Mouse (Mus musculus) forebrain, embryonic 11.5 days (tissue): Measurements from ENCODE around the gene Ddb2. TPM values are rescaled to one million over a fixed set of nuclear protein-coding genes. Genes with fewer than 3 reads are reported as not detected.
"Not testable (repeated sequence)": the region's sequence is repeated elsewhere in the genome, so short reads cannot be mapped to it uniquely, and the experiment has no call there.

Source experiments
- ATAC-seq: fragments of 200-750 bp; cut with Nextera tagmentation; replicated peaks from 2 replicates; pipeline ENCODE4 v1.8.0; 2017; ENCODE audit warnings: moderate TSS enrichment; ENCODE audit not compliant: low FRiP score
- DNase-seq: peaks from one replicate; pipeline ENCODE4 v3.0.0-alpha.2; 2017; ENCODE audit warnings: low spot score
- H3K27ac ChIP-seq: fragments of 300-500 bp; sonication (generic); 2 replicates; pipeline ENCODE4 v1.5.1; 2014; ENCODE audit warnings: low read depth, low read length
- H3K27me3 ChIP-seq: fragments of 300-500 bp; sonication (generic); 2 replicates; pipeline ENCODE4 v1.6.1; 2014; ENCODE audit warnings: mild to moderate bottlenecking, low read length, mixed read lengths; ENCODE audit not compliant: control insufficient read depth, insufficient read depth
- H3K36me3 ChIP-seq: fragments of 300-500 bp; sonication (generic); 2 replicates; pipeline ENCODE4 v1.6.1; 2014; ENCODE audit warnings: mild to moderate bottlenecking, low read length, moderate library complexity, mixed read lengths; ENCODE audit not compliant: control insufficient read depth, insufficient read depth
- H3K4me1 ChIP-seq: fragments of 300-500 bp; sonication (generic); replicated peaks from 2 replicates; pipeline ENCODE4 v1.6.1; 2014; ENCODE audit warnings: low read length, mixed read lengths; ENCODE audit not compliant: control insufficient read depth, insufficient read depth
- H3K4me2 ChIP-seq: fragments of 300-500 bp; sonication (generic); 2 replicates; pipeline ENCODE4 v1.6.1; 2014; ENCODE audit warnings: low read depth, mild to moderate bottlenecking, low read length, moderate library complexity, mixed read lengths; ENCODE audit not compliant: severe bottlenecking
- H3K4me3 ChIP-seq: fragments of 300-500 bp; sonication (generic); 2 replicates; pipeline ENCODE4 v1.5.1; 2014; ENCODE audit warnings: low read depth, low read length
- H3K9ac ChIP-seq: fragments of 300-500 bp; sonication (generic); 2 replicates; pipeline ENCODE4 v1.6.1; 2014; ENCODE audit warnings: low read length
- H3K9me3 ChIP-seq: fragments of 300-500 bp; sonication (generic); 2 replicates; pipeline ENCODE4 v1.6.1; 2016; ENCODE audit warnings: low read length, mixed read lengths; ENCODE audit not compliant: control insufficient read depth
- WGBS: fragments of 180-500 bp; shearing (Covaris S2); extraction: QIAGEN DNeasy Blood & Tissue Kit; methylation state at CpG from one replicate; pipeline ENCODE4 v1.1.7; 2014; 5-methylcytosine and 5-hydroxymethylcytosine counted together
- polyA plus RNA-seq: library from polyadenylated mRNA; unstranded; fragments of >200 nt; fragmentation: Nextera tagmentation; extraction: Ambion mirVana; gene quantifications from 2 replicates; pipeline ENCODE4 v1.2.1, GENCODE M21; 2014

The Ddb2 gene
- polyA plus RNA-seq, 1 experiment from 2014 or later: 9.9 TPM

DNA sequence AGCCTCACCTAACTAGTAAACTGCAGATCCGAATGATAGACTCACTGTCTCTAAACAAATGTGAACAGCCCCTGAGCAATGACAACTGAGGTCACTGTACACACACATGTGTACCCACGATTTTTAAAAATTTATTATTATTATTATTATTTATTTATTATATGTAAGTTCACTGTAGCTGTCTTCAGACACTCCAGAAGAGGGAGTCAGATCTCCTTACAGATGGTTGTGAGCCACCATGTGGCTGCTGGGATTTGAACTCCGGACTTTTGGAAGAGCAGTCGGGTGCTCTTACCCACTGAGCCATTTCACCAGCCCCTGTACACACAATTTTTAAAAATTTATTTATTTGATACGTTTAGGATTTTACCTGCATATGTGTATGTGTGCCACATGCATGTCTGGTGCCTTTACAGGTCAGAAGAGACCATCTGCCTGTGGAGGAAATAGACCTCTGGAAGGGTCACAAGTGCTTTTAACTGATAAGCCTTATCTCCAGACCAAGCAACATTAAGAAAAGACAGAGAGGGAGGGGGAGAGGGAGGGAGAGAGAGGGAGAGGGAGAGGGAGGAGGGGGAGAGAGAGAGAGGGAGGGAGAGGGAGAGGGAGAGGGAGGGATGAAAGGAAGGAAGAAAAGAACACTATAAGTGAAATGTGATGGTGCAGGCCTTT, 7.9 kb upstream of the Ddb2 start:
- no peak for ATAC-seq
- WGBS: 86% methylated on average over 5 of the region's 5 CpGs
- H3K27me3 ChIP-seq: no peaks in the 10 kb centered on the region

DNA sequence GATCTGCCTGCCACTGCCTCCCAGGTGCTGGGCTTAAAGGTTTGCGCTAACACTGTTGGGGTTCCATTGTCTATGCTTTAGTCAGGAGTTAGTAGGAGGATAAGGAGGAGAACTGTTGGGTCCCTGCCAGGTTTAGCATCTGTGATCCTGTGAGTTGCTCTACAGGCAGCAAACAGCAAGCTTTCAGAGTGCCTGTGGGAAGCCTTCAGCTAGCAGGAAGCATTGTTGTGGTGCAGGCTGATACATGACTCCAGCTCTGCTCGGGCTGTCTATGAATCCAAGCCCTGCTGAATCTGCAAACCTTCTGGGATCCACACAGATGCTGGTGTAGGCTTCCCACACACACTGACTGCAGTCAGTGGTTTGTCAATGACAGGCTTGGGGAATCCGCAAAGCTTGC, 6.6 kb upstream of the Ddb2 start:
- DNase-seq (no peak), ATAC-seq (no peak)
- no peaks in the 10 kb centered on the region for H3K36me3 ChIP-seq
- H3K4me2 ChIP-seq: no peak overlapping the region
- no peaks in the 10 kb centered on the region for H3K27me3 ChIP-seq
- no peak overlapping the region for H3K4me3 ChIP-seq
- H3K9me3 ChIP-seq: no peaks in the 10 kb centered on the region
- WGBS: 62% methylated on average over 3 of the region's 3 CpGs
- H3K27ac ChIP-seq: no peak overlapping the region
- no peak overlapping the region for H3K9ac ChIP-seq
- no peaks in the 10 kb centered on the region for H3K4me1 ChIP-seq

More for the DNA sequence above, 7.9 kb upstream of the Ddb2 start:
- no peaks in the 10 kb centered on the region for H3K9me3 ChIP-seq
- H3K4me1 ChIP-seq: no peaks in the 10 kb centered on the region
- H3K4me3 ChIP-seq: no peak overlapping the region
- H3K27ac ChIP-seq: no peak overlapping the region
- H3K36me3 ChIP-seq: no peaks in the 10 kb centered on the region
- DNase-seq: no peak
- H3K9ac ChIP-seq: no peak overlapping the region
- H3K4me2 ChIP-seq: no peak overlapping the region

DNA sequence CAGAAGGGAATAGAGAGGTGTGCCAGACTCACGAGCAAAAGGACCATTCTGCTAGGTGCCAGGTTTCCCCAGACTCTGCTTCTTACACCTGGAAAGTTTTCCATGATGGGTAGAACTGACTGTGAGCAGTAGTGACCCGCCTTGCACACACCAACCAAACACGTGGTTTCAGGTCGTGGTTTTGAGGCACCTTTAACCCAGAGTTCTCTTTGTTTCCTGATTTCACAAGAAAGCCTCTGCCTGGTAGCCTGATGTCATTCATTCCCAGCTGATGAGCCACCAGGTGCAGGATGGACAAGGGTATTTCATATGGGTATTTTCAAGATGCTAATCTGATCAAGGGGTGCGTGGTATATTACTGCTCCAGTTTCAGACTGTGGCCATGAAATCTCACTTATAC, 5.8 kb upstream of the Ddb2 start:
- no peak for DNase-seq
- H3K9me3 ChIP-seq: no peaks in the 10 kb centered on the region
- WGBS: 82% methylated on average over 5 of the region's 5 CpGs
- no peak overlapping the region for H3K27ac ChIP-seq
- H3K4me3 ChIP-seq: no peak overlapping the region
- no peak for ATAC-seq
- no peaks in the 10 kb centered on the region for H3K27me3 ChIP-seq
- 0 out of 2 replicates have a peak, but pooled peaks cover 1% of the 10 kb centered on the region for H3K4me1 ChIP-seq
- no peak overlapping the region for H3K9ac ChIP-seq
- H3K4me2 ChIP-seq: no peak overlapping the region
- H3K36me3 ChIP-seq: no peaks in the 10 kb centered on the region

DNA sequence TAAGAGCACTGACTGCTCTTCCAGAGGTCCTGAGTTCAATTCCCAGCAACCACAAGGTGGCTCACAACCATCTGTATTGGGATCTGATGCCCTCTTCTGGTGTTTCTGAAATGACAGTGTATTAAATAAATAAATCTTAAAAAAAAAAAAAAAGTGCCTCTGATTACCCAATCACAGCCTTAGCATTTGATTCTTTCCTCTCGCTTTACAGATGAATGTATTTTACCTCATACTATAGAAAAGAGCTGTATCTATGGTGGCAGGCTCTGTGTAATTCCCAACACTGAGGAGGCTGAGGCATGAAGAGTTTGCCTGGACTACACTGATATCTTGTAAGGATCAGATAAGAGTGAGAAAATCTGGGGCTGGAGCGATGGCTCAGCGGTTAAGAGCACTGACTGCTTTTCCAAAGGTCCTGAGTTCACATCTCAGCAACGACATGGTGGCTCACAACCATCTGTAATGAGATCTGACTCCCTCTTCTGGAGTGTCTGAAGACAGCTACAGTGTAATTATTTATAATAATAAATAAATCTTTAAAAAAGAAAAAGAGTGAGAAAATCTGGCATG, 814 bp upstream of the Ddb2 start:
- WGBS: 28% methylated on average over 4 of the region's 4 CpGs
- not testable (repeated sequence) for DNase-seq, H3K4me1 ChIP-seq, H3K36me3 ChIP-seq, H3K9me3 ChIP-seq, H3K27me3 ChIP-seq
- Histone ChIP-seq H3K4me2 (peak overlapping the region; percentile 77), H3K4me3 (peak overlapping the region; percentile 51), H3K9ac (peak overlapping the region; percentile 73; the same call in 1 of the 2 replicates), H3K27ac (peak overlapping the region; percentile 85; the same call in 1 of the 2 replicates)
- peak; percentile 13; the same call in 1 of the 2 replicates for ATAC-seq

DNA sequence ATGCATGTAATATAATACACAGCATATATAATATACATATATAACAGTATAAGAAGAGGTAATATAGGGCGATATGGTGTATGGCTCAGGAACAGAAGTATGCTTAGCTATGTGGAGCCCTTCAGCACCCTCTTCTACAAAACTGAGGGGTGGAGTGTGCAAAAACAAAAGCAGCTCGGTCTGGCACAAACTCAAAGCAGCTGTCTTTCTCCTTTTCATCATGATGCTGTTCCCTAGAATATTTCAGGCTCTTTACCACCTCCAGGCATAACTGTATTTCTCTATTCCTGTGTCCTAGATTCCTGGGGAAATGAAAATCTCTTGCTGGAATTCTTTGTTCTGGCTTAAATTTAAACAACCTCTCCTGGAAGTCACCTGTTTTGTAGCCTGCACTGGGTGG, 7.0 kb downstream of the Ddb2 start:
- ATAC-seq (no peak), DNase-seq (no peak)
- H3K9me3 ChIP-seq: no peaks in the 10 kb centered on the region

DNA sequence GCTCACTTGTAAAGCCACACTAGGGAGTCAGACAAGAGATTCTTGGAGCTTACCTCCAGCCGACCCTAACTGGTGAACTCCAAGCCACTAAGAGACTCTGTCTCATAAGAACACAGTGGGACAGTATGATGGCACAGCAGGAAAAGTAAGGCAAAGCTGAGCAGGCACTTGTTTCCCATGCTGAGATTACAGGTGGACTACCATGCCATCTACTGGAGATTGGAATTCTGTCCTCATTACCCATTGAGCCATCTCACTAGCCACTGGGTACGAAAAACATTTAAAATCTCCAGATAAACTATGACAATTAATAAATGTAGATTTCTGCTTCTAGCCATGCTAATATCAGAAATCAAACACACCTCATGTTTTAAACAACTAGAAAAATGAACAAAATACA, 13.2 kb downstream of the Ddb2 start:
- no peaks in the 10 kb centered on the region for H3K36me3 ChIP-seq
- H3K9me3 ChIP-seq: no peaks in the 10 kb centered on the region
- no peak overlapping the region for H3K4me2 ChIP-seq
- 70% methylated on average over 2 of the region's 2 CpGs for WGBS
- no peak overlapping the region for H3K9ac ChIP-seq
- no peaks in the 10 kb centered on the region for H3K27me3 ChIP-seq
- DNase-seq (no peak), ATAC-seq (no peak)
- no peaks in the 10 kb centered on the region for H3K4me1 ChIP-seq
- H3K27ac ChIP-seq: no peak overlapping the region
- H3K4me3 ChIP-seq: no peak overlapping the region

More for the DNA sequence above, 7.0 kb downstream of the Ddb2 start:
- no peak overlapping the region for H3K4me3 ChIP-seq
- no peaks in the 10 kb centered on the region for H3K4me1 ChIP-seq
- H3K9ac ChIP-seq: no peak overlapping the region
- no peaks in the 10 kb centered on the region for H3K27me3 ChIP-seq
- 78% methylated on average over 2 of the region's 2 CpGs for WGBS
- H3K36me3 ChIP-seq: no peaks in the 10 kb centered on the region; the same call in 1 of the 2 replicates
- H3K27ac ChIP-seq: no peak overlapping the region
- no peak overlapping the region for H3K4me2 ChIP-seq

DNA sequence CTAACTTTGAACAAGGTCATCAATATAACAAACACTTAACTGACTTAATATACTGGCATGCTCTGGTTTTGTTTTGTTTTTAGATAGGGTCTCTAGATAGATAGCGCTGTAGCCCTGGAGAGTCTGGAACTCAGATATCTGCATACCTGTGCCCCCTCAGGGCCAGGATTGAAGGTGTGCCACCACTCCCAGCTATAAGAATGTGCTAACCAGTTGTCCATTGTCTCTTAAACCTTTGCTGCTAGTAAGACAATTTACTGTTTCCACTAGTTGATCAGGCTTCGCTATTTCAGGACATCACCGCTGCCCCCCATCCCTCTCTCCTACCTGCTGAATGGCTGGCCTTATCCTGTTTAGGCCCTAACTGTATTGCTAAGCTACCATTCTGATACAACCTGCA, 16.3 kb downstream of the Ddb2 start:
- DNase-seq: no peak

DNA sequence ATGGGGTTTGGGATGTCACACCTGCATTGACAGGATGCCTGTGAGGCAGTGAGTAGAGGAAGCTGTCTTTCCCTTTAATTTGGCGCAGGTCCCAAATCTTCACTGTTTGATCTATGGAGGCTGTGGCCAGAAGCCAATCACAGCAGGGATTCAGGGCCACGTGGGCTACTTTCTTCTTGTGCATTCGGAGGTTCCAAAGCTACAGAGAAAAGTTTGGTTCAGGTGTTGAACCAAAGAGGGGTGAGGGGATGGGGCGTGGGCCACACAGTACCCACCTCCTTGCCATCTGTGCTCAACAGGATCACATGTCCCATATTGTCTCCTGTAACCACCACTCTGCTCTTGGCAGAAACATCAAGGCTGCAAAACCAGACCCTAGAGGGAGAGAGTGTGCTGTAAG, 19.8 kb downstream of the Ddb2 start:
- no peak overlapping the region for H3K4me3 ChIP-seq
- WGBS: 83% methylated on average over 4 of the region's 4 CpGs
- no peak overlapping the region for H3K27ac ChIP-seq
- ATAC-seq (no peak), DNase-seq (no peak)
- no peaks in the 10 kb centered on the region for H3K27me3 ChIP-seq
- no peaks in the 10 kb centered on the region; the same call in 1 of the 2 replicates for H3K36me3 ChIP-seq
- H3K4me1 ChIP-seq: no peaks in the 10 kb centered on the region
- no peak overlapping the region for H3K9ac ChIP-seq
- H3K9me3 ChIP-seq: no peaks in the 10 kb centered on the region
- H3K4me2 ChIP-seq: no peak overlapping the region

More for the DNA sequence above, 16.3 kb downstream of the Ddb2 start:
- Histone ChIP-seq H3K9me3 (no peaks in the 10 kb centered on the region), H3K36me3 (no peaks in the 10 kb centered on the region), H3K27ac (no peak overlapping the region), H3K4me3 (no peak overlapping the region), H3K4me2 (no peak overlapping the region), H3K4me1 (no peaks in the 10 kb centered on the region), H3K9ac (no peak overlapping the region), H3K27me3 (no peaks in the 10 kb centered on the region)
- no peak for ATAC-seq
- WGBS: 94% methylated on average over 3 of the region's 3 CpGs

DNA sequence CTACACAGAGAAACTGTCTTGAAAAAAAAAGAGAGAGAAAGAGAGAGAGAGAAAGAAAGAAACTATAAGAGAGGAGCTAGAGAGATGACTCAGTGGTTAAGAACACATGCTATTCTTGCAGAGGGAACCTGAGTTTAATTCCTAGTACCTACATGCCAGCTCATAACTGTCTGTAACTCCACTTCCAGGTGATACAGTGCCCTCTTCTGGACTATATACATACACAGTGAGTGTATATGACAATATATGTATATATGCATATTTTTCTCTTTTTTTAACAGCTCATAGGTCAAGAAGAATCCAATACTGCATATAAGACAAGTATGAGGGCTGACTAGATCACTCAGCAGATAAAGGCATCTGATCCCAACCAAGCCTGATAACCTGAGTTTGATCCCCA, 23.5 kb downstream of the Ddb2 start:
- H3K4me3 ChIP-seq: no peak overlapping the region
- no peaks in the 10 kb centered on the region for H3K4me1 ChIP-seq
- no peak overlapping the region for H3K27ac ChIP-seq
- H3K36me3 ChIP-seq: peaks cover 5% of the 10 kb centered on the region; the same call in 1 of the 2 replicates
- H3K9ac ChIP-seq: no peak overlapping the region
- ATAC-seq (no peak), DNase-seq (no peak)
- H3K4me2 ChIP-seq: no peak overlapping the region
- no peaks in the 10 kb centered on the region for H3K9me3 ChIP-seq
- no peaks in the 10 kb centered on the region for H3K27me3 ChIP-seq
